Mouse (Mus musculus) adrenal gland, postnatal 25 days (tissue): ENCODE measurements around the gene Capn3. TPM values are rescaled to one million over a fixed set of nuclear protein-coding genes. Genes with fewer than 3 reads are reported as not detected.

Source experiments
- DNase-seq: peaks from one replicate; pipeline ENCODE4 v3.0.0; 2021; ENCODE audit warnings: mixed read lengths
- long read RNA-seq: library from polyadenylated mRNA; stranded (forward); transcript quantifications from one replicate; pipeline ENCODE4 v2.0.0, GENCODE M21; 2021
- total RNA-seq: library from RNA; stranded (reverse); gene quantifications from 2 replicates; pipeline ENCODE4 v1.2.3, GENCODE M21; 2021

Capn3 gene
- 0.36 TPM in 1 of 2 replicates, not detected in the other for total RNA-seq
- long read RNA-seq, partial matches to known transcripts: 0 of 1 reads
- long read RNA-seq, other reads (novel, unspliced or antisense): 1 of 1 reads

DNA sequence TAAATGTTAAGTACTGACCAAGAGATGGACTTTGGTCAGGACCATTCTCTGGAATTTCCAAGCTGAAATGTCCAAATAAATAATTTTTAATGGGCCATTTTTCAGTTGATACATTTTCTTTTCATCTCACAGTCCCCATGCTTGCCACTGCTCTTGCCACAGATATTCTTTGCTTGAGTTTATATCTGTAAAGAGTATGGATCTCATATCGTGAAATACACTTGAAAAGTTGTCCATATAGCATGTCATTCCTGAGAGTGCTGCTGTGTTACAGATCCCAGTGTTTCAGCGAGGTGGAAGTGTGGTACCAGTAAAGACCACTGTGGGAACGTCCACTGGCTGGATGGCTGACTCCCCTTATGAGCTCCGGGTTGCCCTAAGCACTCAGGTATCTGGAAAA, at the start of gene Capn3:
TSS of gene Capn3 (plus strand) at position 301 of the 400 bp plus-strand sequence.
- no peak for DNase-seq

DNA sequence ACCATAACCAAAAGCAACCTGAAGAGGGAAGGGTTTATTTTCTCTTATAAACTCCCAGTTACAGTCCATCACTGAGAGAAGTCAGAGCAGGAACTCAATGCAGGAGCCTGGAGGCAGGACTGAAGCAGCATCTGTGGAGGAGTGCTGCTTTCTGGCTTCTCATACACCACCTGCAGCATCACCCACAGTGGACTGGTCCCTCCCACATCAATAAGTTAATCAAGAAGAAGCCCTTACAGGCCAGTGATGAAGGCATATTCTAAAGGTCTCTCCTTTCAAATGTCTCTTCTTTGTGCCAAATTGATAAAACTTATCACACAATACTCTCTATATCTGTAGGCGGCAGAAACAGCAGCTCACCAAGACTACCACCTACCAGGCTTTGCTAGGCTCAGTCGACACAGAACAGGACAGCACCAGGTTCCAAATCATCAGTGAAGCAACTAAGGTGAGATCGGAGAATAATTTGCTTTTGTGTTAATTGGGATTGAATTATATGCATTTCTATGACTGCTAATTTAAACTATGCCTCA, 44.7 kb upstream of the Capn3 start:
- no peak for DNase-seq

DNA sequence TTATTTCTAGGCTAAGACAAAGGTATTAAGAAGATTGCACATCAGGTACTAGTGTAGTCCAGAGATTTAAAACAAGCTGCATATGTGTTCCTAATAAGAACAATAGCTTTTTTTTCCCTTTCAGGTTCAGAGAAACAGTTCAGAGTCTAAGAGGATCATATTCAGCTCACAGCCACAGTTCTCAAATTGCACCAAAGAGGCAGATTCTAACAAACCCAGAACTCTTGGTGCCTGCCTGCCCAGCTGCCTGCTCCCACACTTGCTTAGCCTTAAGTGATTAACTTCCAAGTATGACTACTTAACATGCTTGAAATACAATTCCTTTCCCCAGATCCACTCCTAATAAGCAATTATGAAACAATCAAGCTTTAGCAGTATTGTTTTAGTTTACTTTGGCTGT, 41.7 kb upstream of the Capn3 start:
- DNase-seq: no peak

DNA sequence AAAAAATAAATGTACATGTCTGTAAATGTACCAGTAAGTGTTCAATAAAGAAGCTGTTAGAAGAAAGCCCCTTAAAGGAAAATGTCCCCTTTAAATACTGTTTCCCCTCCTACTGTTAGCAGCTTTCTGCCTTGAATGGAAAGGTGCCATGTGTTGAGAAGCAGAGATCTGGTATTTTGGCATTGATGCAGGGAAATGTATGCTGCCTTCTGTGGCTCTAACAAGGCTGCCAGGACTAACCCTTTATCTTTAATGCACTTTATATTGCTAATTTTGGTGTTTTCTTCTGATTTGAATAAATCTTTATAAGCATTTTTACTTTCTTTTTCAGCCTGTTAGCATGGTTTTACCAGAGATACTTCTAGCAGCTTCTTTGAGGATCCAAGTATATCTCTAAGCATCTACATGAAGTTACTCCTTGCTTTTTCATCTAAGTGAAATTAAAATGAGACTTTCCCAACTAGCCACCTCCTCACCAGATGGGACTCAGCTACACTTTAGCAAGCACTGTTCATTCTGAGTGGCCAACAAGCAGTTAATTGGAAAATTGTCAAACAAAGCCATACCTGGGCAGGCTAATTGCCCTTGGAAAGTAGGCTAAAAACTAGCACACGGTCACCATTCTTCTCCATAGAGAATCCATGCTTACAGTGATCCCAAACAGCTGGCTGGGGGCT, 40.9 kb upstream of the Capn3 start:
- no peak for DNase-seq

DNA sequence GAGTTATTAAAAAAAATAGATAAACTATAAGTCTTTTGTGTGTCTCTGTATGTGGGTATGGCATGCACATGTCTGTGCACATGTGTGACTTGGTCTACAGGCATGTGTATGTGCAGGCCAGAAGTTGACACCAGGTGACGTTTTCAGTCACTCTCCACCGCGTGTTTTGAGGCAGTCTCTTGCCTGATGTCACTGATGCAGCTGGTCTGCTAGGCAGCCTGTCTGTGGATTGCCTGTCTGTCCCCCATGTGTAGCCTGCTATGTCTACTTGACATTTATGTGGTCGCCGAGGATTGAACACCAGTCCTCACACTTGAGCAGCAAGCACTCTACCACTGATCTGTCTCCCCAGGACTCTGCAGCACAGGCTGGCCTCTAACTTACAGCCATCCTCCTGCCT, 31.4 kb upstream of the Capn3 start:
- DNase-seq: no peak

DNA sequence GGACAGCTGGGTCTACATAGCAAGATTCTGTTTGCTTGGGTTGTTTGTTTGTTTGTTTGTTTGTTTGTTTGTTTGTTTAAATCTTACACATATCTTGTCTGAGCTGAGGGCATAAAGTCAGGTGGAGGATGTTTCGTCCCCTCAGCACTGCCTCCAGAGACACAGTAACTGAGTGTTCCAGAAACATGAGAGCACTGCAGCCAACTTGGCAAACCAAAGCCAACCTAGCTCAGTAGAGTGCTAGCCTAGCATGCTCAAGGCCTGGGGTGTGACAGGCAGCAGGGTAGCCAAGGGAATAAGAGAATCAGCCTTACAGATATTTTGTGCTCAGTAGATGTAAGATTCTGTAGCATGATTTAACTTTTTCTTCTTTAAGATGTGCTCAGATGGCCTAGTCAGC, 11.3 kb upstream of the Capn3 start:
- no peak for DNase-seq

DNA sequence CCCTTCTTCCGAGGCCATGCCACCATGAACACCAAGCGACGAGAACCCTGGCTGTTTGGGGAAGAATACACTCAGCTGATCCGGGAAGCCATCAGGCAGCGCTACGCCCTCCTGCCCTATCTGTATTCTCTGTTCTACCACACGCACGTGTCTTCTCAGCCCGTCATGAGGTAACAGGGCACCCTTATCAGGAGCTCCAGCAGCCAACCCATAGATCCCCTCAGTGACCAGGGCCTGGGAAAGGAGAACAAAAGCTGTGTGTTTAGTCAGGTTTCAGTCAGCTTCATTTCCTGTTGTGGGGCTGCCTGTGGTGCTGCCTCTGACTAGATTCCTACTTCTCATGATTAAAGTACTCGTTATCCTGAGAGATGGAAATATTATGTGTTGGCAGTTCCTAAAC, 9.4 kb upstream of the Capn3 start:
- DNase-seq: no peak

DNA sequence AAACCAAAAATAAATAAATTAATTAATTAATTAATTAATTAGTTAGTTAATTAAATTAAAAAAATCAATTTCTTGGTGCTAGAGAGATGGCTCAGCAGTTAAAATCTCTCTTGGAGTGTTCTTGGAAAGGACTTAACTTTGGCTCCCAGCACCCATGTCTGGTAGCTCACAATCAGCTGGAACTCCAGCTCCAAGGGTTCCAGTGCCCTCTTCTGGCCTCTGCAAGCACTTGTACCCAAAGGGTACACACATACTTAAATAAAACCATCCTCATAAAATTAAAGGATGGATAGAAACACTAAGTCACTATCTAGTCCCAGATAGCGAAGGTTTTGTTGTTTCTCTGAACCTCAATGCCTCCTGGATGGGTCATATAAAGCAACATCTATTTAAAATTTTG, 8.5 kb upstream of the Capn3 start:
- DNase-seq: no peak

DNA sequence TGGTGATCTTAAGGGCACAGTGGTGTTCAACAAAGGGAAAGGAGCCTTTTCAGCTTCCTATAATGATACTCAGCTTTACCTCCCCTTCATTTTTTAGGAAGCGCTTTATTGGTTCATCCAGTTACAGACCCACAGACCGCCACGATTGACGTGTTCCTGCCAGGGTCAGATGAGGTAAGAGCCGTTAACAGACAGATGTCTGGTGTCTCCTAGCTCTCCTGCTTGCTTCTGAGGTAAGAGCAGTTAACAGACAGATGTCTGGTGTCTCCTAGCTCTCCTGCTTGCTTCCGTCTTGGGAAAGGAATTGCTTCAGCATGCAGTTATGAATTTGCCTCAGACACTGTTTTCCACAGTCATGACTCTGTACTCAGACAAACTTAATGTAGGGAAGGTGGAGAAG, 5.1 kb upstream of the Capn3 start:
- no peak for DNase-seq

DNA sequence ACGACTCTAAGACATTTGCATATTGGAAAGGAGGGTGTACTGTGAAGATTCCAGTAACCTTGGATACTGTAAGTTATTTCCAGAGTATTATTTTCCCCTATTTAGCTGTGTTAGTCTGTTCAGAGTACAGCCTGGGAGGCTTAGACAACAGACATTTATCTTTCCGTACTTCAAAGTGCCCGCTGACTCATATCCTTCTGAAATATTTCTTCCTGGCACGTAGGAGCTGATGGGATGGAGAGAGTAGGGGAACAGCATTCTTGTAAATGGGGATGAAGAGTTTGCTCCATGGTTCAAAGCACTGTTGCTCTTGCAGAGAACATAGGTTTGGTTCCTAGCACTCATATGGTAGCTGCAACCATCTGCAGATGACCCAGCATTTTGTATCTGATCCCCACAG, 3.2 kb upstream of the Capn3 start:
- no peak for DNase-seq

DNA sequence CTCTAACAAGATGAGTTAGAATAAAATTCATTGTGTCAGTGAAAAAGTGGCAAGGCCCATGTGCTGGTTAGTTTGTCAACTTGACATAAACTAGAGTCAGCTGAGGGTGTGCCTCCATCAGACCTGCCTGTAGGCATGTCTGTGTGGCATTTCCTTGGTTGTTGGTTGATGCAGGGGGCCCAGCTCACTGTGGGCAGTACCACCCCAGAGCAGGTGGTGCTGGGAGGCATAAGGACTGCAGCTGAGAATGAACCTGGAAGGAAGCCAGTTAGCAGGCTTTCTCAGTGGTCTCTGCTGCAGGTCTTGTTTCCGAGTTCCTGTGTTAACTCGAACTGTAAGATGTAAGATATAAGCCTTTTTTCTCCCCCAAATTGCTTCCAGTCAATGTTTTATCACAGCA, 832 bp upstream of the Capn3 start:
- no peak for DNase-seq

DNA sequence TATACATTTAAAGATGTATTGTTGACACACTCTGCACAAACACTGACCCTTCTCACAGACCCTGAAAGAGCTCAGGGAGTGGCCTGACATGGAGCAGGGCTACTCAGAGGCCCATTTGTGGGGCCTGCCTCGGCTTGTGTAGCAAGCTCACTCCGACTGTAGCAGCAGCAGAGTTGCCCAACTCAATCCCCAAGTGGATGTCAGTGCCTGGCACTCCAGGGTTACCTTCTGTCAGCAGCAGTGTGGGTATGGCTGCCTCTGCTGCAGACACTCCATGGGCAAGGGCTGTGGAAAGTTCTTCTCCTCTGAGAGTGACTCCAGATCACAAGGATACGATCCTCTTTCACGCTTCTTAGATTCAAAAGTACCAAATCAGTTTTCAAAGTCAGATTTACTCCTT, 4.4 kb downstream of the Capn3 start:
- DNase-seq: peak; percentile 8

DNA sequence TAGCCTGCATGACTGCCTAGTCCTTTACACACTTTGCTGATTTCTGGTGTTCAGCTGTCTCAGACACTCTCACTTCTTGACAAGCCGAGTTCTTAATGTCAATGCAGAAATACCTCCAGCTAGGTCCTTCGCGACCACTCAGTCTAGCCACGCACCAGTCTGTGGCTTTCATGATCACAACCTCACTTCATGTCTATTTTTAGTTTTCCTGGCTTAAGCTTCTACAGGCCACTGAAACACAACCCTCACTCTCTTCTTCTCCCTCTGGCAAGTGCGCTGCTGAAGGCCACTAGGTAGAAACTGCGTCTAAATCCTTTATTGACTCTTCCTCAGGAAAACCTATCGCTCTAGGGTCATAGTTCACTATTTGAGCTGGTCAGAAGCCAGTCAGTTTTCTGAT, 7.5 kb downstream of the Capn3 start:
- DNase-seq: no peak

DNA sequence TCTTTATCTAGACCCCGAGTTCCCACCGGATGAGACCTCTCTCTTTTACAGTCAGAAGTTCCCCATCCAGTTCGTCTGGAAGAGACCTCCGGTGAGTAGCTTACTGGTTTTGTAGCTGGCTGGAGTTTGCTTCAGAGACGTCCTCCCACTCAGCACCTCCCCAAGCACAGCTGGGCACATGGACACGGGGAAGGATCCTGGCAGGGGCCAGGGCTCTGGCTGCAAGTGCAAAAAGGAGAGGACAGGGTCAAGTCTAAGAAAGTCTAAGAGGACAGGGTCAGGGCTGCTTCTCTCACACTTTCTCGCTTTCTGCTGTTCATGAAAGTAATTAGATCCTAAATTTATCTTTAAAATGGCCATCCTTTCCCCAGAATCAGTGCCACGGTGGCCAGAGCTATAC, 8.3 kb downstream of the Capn3 start:
- DNase-seq: no peak

DNA sequence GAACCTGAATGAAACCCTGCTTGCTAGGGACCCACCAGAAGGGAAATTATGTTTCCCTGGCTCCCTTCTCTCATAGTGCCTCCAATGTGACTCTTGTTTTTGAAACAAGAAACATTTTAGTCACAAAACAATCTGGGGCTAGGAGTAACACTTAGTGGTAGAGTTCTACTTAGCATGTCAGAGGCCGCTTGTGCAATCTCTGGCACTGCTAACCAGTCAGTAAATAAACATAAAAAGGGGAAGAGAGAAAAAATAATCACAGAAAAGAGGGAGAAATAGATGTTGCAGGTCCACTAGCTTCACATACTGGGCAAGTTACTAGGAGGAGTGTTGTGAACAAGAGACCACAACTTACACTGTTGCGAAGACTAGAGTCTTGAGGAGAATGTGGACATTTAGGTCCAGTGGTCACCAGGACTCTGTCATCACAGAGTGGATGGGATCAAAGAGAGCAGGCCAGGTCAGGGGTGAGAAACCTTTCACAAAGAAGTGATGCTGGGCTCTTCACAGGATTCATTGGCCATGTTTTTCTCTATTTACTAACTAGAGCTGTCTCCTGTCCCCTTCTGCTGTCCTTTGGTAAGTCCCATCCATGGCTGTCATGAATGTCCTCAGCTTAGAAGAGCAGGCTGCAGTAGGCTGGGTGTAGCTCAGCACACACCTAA, 9.0 kb downstream of the Capn3 start:
- no peak for DNase-seq

DNA sequence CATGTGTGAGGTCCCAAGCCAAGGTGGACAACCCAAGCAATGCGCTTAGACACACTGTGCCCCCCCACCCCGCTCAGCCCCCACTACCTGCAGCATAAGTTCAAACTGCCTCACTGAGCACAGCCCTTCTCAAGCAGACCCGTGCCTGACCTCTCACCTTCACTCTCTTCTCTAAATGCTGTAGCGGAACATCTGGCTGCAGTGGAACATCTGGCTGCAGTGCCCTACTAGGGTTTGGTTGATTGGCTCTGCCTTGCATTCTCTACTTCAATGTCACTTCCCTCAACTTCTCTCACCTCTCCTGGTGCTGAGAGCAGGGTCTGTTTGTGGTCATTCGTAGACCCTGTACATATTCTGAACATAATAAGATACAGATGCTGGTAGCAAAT, 9.6 kb downstream of the Capn3 start:
- no peak for DNase-seq

DNA sequence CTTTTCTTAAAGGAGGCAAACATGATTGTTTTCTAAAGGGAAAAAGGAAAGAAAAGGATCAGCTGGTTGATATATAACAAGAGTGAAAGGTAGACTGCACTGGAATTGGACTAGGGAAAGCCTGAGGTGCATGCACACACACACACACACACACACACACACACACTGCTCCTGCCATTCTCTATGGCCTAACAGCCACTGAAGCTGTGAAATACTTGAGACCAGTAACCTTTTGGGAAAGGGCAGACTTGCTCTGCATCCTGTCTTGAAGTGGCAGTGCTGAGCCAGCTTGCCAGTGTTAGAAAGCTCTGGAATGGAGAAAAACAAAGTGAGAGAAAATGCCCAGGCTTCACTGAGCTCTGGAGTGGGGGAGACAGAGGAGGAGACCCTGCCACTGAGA, 12.2 kb downstream of the Capn3 start:
- DNase-seq: no peak

DNA sequence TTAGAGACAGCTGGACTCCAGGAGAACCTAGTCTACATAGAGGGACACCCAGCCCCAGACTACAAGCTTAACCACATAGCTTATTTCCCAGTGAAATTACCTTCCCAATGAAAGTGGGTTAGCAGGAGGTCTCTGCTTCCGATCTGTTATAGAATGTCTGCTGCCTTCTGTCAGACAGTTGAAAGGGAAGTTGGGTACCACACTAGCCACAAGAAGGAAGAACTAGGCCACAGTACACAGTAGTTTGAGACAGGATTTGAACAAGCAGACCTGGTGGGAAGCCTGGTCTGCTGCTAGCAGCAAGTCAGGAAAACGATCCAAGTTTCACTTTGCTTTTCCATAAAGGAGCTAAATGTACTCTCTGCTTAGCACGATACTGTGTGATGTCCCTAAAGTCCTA, 13.4 kb downstream of the Capn3 start:
- no peak for DNase-seq

DNA sequence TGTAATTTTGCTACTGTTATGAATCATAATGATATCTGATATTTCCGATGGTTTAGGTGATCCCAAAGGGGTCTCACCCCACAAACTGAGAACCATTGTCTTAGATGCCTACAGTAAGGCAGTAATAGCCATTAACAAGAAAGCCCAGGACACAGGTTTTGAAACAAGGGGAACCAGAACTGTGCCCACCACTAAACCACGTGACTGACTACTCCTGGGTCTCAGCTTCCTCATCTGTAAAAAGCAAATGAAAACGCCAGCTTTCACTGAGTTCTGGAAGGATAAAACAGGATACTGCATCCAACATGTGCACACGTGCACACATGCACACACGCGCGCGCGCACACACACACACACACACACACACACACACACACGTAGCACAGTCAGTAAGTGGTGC, 13.9 kb downstream of the Capn3 start:
- DNase-seq: no peak

DNA sequence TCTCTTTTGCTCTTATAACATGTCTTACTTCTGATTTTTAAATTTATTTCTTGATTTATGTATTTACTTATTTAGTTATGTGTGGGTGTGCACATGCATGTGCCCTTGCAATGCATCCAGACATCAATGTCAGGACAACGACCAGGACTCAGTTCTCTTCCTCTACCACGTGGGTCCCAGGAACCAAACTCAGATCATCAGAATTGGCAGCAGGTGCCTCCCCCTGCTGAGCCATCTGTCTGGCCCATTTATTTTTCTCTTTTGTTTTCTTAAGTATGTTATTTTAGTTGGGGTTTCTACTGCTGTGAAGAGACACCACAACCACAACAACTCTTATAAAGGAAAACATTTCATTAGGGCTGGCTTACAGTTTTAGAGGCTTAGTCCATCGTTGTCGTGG, 15.0 kb downstream of the Capn3 start:
- no peak for DNase-seq

DNA sequence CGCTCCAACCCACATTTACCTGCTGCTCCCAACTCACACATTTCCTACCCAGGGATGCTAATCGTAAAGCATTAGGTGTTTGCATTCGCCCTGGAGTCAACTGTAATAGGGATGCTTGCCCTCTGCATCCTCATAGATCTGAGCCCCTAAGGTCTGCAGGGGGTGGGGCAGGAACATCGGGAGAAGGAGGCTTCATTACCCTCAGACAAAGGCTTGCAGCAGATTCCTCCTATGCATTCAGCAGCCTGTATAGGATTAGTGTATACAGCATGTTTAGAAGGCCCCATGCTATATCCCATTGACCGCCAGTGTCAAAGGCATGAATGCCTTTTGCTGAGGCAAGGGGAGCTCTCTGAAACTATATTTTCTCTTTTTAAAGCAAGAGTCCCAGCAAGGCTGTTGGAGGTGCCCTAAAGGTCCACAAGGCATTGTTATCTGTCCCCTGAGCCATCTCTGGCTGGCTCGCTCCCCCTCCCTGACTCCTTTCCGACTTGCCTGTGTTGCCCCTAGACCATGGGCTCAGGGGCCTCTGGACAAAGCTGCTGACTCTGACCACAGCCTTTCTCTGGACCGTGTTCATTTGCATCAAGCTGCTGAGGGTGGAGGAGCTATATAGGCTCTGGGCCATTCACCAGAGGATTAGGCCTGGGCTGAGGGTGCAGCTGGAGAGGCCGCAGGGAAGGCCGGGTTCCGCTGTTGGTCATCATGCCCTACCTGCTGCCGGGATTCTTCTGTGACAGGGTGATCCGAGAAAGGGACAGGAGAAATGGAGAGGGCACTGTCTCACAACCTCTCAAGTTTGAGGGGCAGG, 20.7 kb downstream of the Capn3 start:
- DNase-seq: no peak

DNA sequence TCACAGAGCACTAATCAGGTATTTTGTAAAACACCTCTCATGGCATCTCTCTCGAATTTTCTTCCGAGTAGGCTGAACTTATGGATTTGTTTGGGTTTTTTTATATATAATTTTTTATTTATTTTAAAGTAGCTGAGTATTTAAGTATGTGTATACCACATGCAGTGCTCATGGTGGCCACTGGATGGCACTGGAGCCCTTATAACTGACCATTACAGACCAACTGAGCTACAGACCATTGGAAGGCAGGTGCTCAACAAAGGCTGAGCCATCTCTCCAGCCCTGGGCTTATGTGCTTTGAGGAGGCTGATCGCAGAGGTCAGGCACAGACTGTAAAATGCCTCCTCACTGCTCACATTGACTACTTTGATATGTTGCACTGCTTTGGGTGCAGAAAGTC, 22.8 kb downstream of the Capn3 start:
- DNase-seq: peak; percentile 76

DNA sequence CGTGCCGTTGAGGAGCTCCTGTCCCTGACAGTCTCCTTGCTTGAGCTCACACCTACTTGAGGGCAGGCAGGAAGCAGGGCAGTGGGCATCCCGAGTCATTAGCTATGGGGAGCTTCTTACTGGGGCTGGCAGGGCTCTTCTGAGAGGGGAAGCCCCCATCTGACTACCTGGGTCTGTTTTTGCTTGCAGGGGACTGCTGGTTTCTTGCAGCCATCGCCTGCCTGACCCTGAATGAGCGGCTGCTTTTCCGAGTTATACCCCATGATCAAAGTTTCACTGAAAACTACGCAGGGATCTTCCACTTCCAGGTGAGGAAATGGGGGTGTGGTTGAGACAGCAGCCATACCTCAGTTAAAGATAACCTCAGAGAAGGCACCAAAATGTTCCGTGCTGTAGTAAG, 26.1 kb downstream of the Capn3 start:
- DNase-seq: no peak
